Mouse (Mus musculus) CD8-positive naive resting alpha-beta T cell, adult 2 months (primary cell): ENCODE data around the gene Galp.
A peak's percentile ranks its signal among the peaks of the same experiment; 100 is the strongest.
"Not testable (repeated sequence)": the region's sequence is repeated elsewhere in the genome, so short reads cannot be mapped to it uniquely, and the experiment has no call there.

ENCODE experiments used
- DNase-seq, 2 experiments: peaks; one replicate each; pipeline ENCODE4 v3.0.0; 2022; ENCODE audit warnings: low read depth in 2 of 2, low spot score in 2 of 2

The Galp gene

GRCm38 (mm10) chr7:6254451-6254850 is 57.6 kb downstream of the Galp start:
- no peak for DNase-seq

- DNase-seq = no peak
Observed at GRCm38 (mm10) chr7:6257386-6257785, 60.5 kb downstream of the Galp start.

- DNase-seq = no peak
Observed at GRCm38 (mm10) chr7:6258232-6259220, 61.6 kb downstream of the Galp start.

- not testable (repeated sequence) for DNase-seq
Observed at GRCm38 (mm10) chr7:6260004-6260403, 63.1 kb downstream of the Galp start.

GRCm38 (mm10) chr7:6262120-6262519 is 65.2 kb downstream of the Galp start:
- no peak for DNase-seq

GRCm38 (mm10) chr7:6262984-6263383 is 66.1 kb downstream of the Galp start:
- DNase-seq = no peak

- DNase-seq = peak; percentile 42 to 54
Observed at GRCm38 (mm10) chr7:6265695-6266094, 68.8 kb downstream of the Galp start.
